Mouse (Mus musculus) intestine, postnatal 0 days (tissue): Measurements from ENCODE around the gene Olfr378. TPM values are rescaled to one million over a fixed set of nuclear protein-coding genes. Genes with fewer than 3 reads are reported as not detected.

Source experiments
- ATAC-seq: fragments of 200-750 bp; cut with Nextera tagmentation; 2 replicates; pipeline ENCODE4 v1.8.0; 2017; ENCODE audit warnings: mild to moderate bottlenecking, moderate TSS enrichment, moderate library complexity
- H3K27ac ChIP-seq: fragments of 300-500 bp; sonication (generic); 2 replicates; pipeline ENCODE4 v1.5.1; 2014; ENCODE audit warnings: mild to moderate bottlenecking, low read depth, low read length, moderate library complexity
- H3K27me3 ChIP-seq: fragments of 300-500 bp; sonication (generic); replicated peaks from 2 replicates; pipeline ENCODE4 v1.6.1; 2014; ENCODE audit warnings: low read length, mixed read lengths; ENCODE audit not compliant: control insufficient read depth, insufficient read depth
- H3K36me3 ChIP-seq: fragments of 300-500 bp; sonication (generic); 2 replicates; pipeline ENCODE4 v1.6.1; 2014; ENCODE audit warnings: mild to moderate bottlenecking, moderate library complexity; ENCODE audit not compliant: control insufficient read depth, insufficient read depth
- H3K4me1 ChIP-seq: fragments of 300-500 bp; sonication (generic); replicated peaks from 2 replicates; pipeline ENCODE4 v1.6.1; 2014; ENCODE audit warnings: antibody characterized with exemption, low read length, mixed read lengths; ENCODE audit not compliant: control insufficient read depth, insufficient read depth
- H3K4me2 ChIP-seq: fragments of 300-500 bp; sonication (generic); replicated peaks from 2 replicates; pipeline ENCODE4 v1.6.1; 2014; ENCODE audit warnings: low read depth, mild to moderate bottlenecking, moderate library complexity
- H3K4me3 ChIP-seq: fragments of 300-500 bp; sonication (generic); 2 replicates; pipeline ENCODE4 v1.5.1; 2014; ENCODE audit warnings: low read depth, low read length
- H3K9ac ChIP-seq: fragments of 300-500 bp; sonication (generic); 2 replicates; pipeline ENCODE4 v1.6.1; 2014; ENCODE audit warnings: mild to moderate bottlenecking, low read depth, low read length
- H3K9me3 ChIP-seq: fragments of 300-500 bp; sonication (generic); 2 replicates; pipeline ENCODE4 v1.6.1; 2016; ENCODE audit warnings: mixed run types; ENCODE audit not compliant: control insufficient read depth
- CTCF ChIP-seq: sonication (generic); IDR thresholded peaks from 2 replicates; pipeline ENCODE4 v1.5.1; 2016; ENCODE audit warnings: low read depth, mild to moderate bottlenecking, control low read depth, antibody characterized with exemption, moderate library complexity
- WGBS: fragments of 180-500 bp; shearing (Covaris S2); extraction: QIAGEN DNeasy Blood & Tissue Kit; methylation state at CpG from one replicate; pipeline ENCODE4 v1.1.7; 2014; 5-methylcytosine and 5-hydroxymethylcytosine counted together
- polyA plus RNA-seq: library from polyadenylated mRNA; unstranded; fragments of >200 nt; fragmentation: Nextera tagmentation; extraction: Ambion mirVana; gene quantifications from 2 replicates; pipeline ENCODE4 v1.2.1, GENCODE M21; 2015

Gene Olfr378
- polyA plus RNA-seq: not detected in 2 replicates

DNA sequence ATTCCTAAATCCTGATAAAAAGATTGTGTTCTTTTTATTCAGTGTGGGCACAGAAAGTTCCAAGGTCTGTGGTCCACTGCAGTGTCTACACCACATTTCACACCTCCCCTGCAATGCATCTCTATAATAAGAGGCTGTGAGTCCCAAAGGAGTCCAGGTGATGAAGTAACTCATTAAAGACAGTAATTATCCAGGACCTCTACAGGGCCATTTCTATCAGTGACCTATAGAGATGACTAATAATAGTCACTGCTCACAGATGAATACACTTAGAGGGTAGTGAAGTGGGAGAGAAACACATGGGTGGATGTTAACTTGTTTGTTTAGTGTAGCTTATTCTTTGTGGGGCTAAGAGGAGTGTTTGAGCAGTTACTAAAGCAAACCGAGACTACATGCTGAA lies at the start of gene Olfr378:
TSS of gene Olfr378 (minus strand) at position 101 of the 400 bp plus-strand sequence.
- no peaks in the 10 kb centered on the region for H3K36me3 ChIP-seq
- H3K4me3 ChIP-seq: no peak within 1 kb of the TSS
- no peak within 1 kb of the TSS for H3K27ac ChIP-seq
- no peaks in the 10 kb centered on the region for H3K9me3 ChIP-seq
- ATAC-seq: no peak
- H3K9ac ChIP-seq: no peak within 1 kb of the TSS
- no peaks in the 10 kb centered on the region for H3K27me3 ChIP-seq
- WGBS: 86% methylated on average over 1 of the region's 1 CpGs
- TF ChIP-seq CTCF: no peak
- no peak within 1 kb of the TSS for H3K4me2 ChIP-seq
- no peaks in the 10 kb centered on the region for H3K4me1 ChIP-seq

GRCm38 (mm10) chr11:73457408-73457807 lies 29.1 kb upstream of the Olfr378 start, which contains the start of gene Olfr380:
Olfr380 (minus strand) TSS chr11:73457508.
- ATAC-seq: no peak
- H3K36me3 ChIP-seq: no peaks in the 10 kb centered on the region
- H3K4me3 ChIP-seq: no peak within 1 kb of the TSS
- no peaks in the 10 kb centered on the region for H3K9me3 ChIP-seq
- no peak for TF ChIP-seq CTCF
- no peak within 1 kb of the TSS for H3K9ac ChIP-seq
- H3K4me2 ChIP-seq: no peak within 1 kb of the TSS
- H3K27ac ChIP-seq: no peak within 1 kb of the TSS
- no peaks in the 10 kb centered on the region for H3K27me3 ChIP-seq
- H3K4me1 ChIP-seq: no peaks in the 10 kb centered on the region
- 91% methylated on average over 1 of the region's 1 CpGs for WGBS

DNA sequence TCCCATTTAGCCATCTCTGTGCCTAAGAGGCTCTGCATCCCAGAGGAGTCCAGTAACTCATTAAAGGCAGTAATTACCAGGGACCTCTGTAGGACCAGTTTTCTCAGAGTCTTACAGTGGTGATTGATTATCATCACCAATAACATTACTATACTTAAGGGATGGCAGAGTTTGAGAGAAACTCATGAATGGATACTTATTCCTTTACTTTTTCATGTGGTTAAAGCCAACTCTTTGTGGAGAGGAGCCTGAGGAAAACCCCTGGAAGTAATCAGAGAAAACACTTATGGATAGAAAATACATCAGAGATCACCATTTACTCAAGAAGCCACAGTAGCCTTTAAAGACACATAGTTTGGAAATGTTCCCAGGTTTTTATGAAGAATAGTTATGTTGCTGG lies 28.8 kb downstream of the Olfr378 start, which contains the start of gene Olfr1:
TSS of gene Olfr1 (minus strand) at position 101 of the 400 bp plus-strand sequence.
- H3K27ac ChIP-seq: no peak within 1 kb of the TSS

GRCm38 (mm10) chr11:73395374-73395773 lies 32.9 kb downstream of the Olfr378 start:
- H3K9me3 ChIP-seq: no peaks in the 10 kb centered on the region
- H3K4me1 ChIP-seq: no peaks in the 10 kb centered on the region
- no peak for TF ChIP-seq CTCF
- WGBS: 66% methylated on average over 4 of the region's 4 CpGs
- no peak overlapping the region for H3K4me2 ChIP-seq
- H3K9ac ChIP-seq: no peak overlapping the region
- H3K27me3 ChIP-seq: no peaks in the 10 kb centered on the region
- no peak overlapping the region for H3K4me3 ChIP-seq
- no peak for ATAC-seq
- H3K27ac ChIP-seq: no peak overlapping the region
- no peaks in the 10 kb centered on the region for H3K36me3 ChIP-seq

More for the DNA sequence above, 28.8 kb downstream of the Olfr378 start, which contains the start of gene Olfr1:
- Histone ChIP-seq H3K27me3 (no peaks in the 10 kb centered on the region), H3K9me3 (no peaks in the 10 kb centered on the region), H3K4me3 (no peak within 1 kb of the TSS), H3K9ac (no peak within 1 kb of the TSS), H3K36me3 (no peaks in the 10 kb centered on the region), H3K4me2 (no peak within 1 kb of the TSS), H3K4me1 (no peaks in the 10 kb centered on the region)
- no peak for TF ChIP-seq CTCF
- ATAC-seq: no peak

Other genes starting within 250 kb of the Olfr378 start
- 46.8 and 53.2 TPM in 2 replicates for gene Ctns, start 229.4 kb downstream of the Olfr378 start, polyA plus RNA-seq
- 21.3 and 26.3 TPM in 2 replicates for gene Shpk, start 229.0 kb downstream of the Olfr378 start, polyA plus RNA-seq
- 0.13 and 0.24 TPM in 2 replicates for gene Trpv1, start 194.2 kb downstream of the Olfr378 start, polyA plus RNA-seq
- gene Trpv3, start 161.1 kb downstream of the Olfr378 start, polyA plus RNA-seq: 0.16 and 0.27 TPM in 2 replicates
- gene Aspa, start 98.9 kb downstream of the Olfr378 start, polyA plus RNA-seq: 8.4 and 13.5 TPM in 2 replicates
- not detected in 2 replicates for gene Gm49340, start 98.7 kb downstream of the Olfr378 start, polyA plus RNA-seq
- 0.14 and 0.16 TPM in 2 replicates for gene Spata22, start 98.7 kb downstream of the Olfr378 start, polyA plus RNA-seq
- not detected in 2 replicates for gene Olfr20, start 77.7 kb downstream of the Olfr378 start, polyA plus RNA-seq
- gene Olfr376, start 57.2 kb downstream of the Olfr378 start, polyA plus RNA-seq: not detected in 2 replicates
- not detected in 2 replicates for gene Olfr1, start 28.9 kb downstream of the Olfr378 start, polyA plus RNA-seq
- gene Olfr380, start 29.0 kb upstream of the Olfr378 start, polyA plus RNA-seq: not detected in 2 replicates
- gene Olfr381, start 63.1 kb upstream of the Olfr378 start, polyA plus RNA-seq: not detected in 2 replicates
- gene Olfr382, start 88.7 kb upstream of the Olfr378 start, polyA plus RNA-seq: not detected in 2 replicates
- not detected in 2 replicates for gene Olfr385, start 164.5 kb upstream of the Olfr378 start, polyA plus RNA-seq
- not detected in 2 replicates for gene Olfr384, start 170.1 kb upstream of the Olfr378 start, polyA plus RNA-seq